Mouse (Mus musculus) gastrocnemius, adult 2 months (tissue): Measurements from ENCODE around the gene Mcf2l. TPM values are rescaled to one million over a fixed set of nuclear protein-coding genes. Genes with fewer than 3 reads are reported as not detected.
A peak's percentile ranks its signal among the peaks of the same experiment; 100 is the strongest.

Experiments
- DNase-seq: peaks from one replicate; pipeline ENCODE4 v3.0.0; 2022
- H3K27ac ChIP-seq: fragments of 200-600 bp; 2 replicates; pipeline ENCODE4 v1.8.1; 2022; ENCODE audit warnings: mild to moderate bottlenecking
- H3K4me3 ChIP-seq: fragments of 200-600 bp; 2 replicates; pipeline ENCODE4 v1.8.1; 2022; ENCODE audit warnings: mild to moderate bottlenecking, moderate library complexity
- CTCF ChIP-seq: fragments of 200-600 bp; IDR thresholded peaks from 2 replicates; pipeline ENCODE4 v1.8.1; 2022; ENCODE audit warnings: antibody characterized with exemption, mild to moderate bottlenecking, moderate library complexity
- intact Hi-C: fragments of 180-260 bp; cut with DNase I; formaldehyde crosslinking; loops from one replicate; pipeline ENCODE4 v1.15.1; 2025
- total RNA-seq, 2 experiments: library from RNA; stranded (reverse); gene quantifications; 2 replicates each; pipeline ENCODE4 v1.2.3; 2021

Mcf2l gene
- total RNA-seq, 2 experiments from 2014 or later, result 26.0 to 49.7 TPM

DNA sequence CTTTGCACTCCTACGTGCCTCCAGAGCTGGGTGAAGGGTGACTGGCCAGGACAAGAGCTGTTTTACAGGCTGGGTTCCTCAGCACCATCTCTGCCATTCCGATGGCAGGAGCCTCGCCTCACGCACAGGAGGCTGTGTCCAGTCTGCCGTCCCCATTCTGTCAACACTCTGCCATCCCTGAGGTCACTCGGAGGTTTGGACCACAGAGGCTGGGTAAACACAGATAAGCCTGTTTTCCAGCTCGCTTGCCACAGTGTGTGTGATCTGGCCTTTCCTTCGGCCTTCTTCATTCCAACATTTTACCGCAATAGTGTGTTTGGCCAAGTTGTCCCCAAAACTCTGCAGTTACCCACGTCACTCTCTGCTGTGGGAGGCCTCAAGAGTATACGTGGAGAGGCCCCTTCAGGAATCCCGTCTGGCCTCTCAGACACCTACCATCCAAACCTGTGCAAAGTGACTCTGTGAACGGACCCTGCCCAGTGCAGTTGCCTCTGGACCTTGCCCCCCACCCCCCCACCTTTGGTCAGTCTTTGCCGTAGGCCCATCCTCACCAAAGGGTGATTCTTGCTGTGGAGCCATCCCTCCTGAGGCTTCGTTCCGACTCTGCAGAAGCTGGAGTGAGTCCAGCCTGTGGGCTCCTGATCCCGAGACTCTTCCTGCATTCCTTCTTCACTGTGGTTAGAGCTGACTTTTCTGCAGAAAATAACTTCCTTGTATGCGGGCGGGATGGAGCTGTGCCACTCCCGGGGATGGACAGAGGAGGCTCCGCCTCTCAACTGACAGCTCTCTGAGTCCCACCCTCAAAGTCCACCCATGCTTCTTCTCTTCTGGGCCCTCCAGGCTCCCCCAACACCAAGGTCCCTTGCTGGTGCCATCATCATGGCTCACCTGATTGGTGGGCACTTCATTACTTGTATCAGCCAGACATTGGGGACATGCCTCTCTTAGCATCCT, 9.7 kb downstream of the Mcf2l start:
- TF ChIP-seq CTCF, result no peak
- no peak overlapping the region for H3K4me3 ChIP-seq
- intact Hi-C loops, result no loop called here

DNA sequence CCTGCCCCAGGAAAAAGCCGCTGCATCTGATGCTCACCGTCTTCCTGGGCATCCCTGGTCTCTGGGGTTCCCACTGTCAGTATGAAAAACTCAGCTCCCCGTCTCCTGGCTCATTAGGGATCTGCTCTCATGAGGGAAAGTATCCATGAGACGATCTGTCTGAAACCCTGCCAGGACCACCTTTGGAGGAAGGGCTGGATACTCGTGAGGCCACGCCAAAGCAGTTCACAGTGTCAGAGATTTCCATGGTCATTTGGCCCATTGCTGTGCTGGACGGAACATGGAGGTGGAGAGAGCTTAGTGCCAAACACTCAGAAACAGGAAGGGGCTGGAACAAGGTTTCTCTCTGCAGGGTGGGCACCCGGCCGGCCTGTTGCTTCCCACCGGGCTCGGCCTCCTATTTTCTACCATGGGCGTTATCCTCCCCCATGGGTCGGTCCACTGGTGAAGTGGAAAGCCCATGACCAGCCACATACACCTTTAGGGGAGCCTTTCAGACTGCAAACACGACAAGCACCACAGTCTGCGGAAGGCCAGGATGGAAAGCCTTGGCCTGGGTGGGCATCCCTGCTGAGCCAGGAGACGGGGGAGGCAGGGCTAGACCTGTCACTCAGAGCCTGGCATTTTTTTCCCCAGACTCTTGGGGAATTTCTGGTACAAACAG, 14.3 kb downstream of the Mcf2l start:
- Histone ChIP-seq H3K27ac (no peak overlapping the region), H3K4me3 (no peak overlapping the region)
- no peak for TF ChIP-seq CTCF
- DNase-seq, result no peak
- intact Hi-C loops, result no loop called here

More for the DNA sequence above, 9.7 kb downstream of the Mcf2l start:
- H3K27ac ChIP-seq, result no peak overlapping the region
- no peak for DNase-seq

DNA sequence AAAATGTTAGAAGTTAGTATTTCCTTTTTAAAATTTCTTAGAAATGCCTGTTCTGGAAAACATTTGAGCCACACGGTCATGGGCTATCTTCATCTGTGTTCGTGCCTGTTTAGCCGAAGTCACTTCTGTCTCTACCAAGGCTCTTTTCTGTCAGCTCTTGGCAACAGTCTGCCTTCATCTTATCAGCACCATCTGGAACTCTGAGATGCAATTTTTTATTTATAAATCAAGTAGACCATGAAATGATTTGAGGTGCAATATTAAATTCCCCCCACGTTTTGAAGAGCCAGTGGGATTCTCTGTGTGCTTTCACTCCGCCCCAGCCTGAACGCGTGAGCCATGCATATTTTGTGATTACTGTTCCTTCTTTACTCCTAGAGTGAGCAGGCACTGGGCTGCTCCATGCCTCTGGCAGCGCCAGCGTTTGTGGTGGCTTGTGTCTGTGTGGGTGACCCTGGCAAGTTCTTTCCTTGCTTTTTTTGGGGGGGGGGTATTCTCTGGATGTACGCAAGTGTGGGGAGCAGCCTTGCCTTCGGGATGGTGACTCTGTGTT, 15.5 kb downstream of the Mcf2l start:
- no peak for DNase-seq
- Histone ChIP-seq H3K4me3 (no peak overlapping the region), H3K27ac (no peak overlapping the region)
- intact Hi-C loops, result no loop called here
- TF ChIP-seq CTCF, result no peak

DNA sequence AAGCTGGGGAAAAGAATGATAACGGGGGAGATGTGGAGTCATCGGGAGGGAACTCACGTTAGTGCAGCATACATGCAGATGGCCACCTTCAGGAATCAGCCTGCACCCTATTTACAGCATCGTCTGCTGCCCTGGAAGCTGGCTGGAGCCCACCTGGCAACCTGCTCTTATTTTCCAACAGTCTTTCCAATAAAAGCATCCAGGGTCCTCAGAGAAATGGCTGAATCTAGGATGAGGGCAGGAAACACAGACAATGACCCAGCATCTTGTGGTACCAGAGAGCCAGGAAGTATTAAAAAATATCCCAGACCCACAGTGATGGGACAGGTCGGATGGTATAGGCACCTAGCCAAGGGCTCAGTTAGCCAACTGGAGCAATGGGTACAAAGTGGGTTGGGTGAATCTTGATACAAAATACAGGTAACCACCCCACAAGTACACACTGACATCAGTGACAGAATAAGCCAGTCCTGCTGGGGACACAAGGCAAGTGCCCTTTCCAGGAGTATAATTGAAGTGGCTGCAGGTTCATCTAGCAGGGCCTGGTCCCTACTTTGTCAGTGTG, 19.4 kb downstream of the Mcf2l start:
- Histone ChIP-seq H3K27ac (no peak overlapping the region), H3K4me3 (no peak overlapping the region)
- intact Hi-C loops, result loop anchor here (10.0 kb wide), 3 partner anchors 82 to 402 kb away; partner anchors contain the start of genes Cul4a and Pcid2
- TF ChIP-seq CTCF, result no peak
- no peak for DNase-seq

DNA sequence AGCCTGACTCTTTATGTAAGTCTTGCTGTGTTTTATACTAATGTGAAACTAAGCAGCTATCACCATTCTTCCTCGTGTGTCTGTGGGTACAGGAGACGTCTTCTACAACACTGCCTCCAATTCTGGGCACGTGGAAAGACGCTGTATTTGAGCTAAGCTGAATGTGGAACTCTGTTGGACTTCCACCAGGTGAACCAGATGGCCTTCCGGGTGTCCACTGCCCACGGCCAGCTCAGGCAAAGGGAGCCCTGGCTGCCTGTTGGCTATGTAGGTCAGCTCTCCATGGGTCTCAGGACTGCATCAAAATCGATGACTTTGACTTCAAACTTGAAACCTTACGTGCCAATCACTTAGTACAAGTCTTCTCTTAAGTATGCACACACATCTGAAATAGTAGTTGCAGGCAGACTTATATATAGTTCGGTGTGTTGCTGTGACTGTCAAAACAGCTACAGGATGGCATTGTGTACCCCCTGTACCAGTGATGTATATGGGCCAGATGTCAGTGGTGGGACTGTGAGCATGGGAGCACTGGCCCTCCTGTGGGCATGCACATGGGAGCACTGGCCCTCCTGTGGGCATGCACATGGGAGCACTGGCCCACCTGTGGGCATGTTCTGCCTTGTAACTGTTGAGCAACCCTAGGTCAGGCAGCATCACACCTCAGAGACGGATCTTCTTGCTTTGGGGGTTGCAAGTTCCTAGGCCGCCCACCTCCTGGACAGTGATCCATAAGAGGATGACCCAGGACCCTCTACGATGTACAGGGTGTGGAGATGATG, 20.4 kb downstream of the Mcf2l start:
- no peak for DNase-seq
- TF ChIP-seq CTCF, result no peak
- H3K27ac ChIP-seq, result no peak overlapping the region
- H3K4me3 ChIP-seq, result no peak overlapping the region
- intact Hi-C loops, result loop anchor here (10.0 kb wide), 3 partner anchors 81 to 401 kb away; partner anchors contain the start of genes Cul4a and Pcid2

DNA sequence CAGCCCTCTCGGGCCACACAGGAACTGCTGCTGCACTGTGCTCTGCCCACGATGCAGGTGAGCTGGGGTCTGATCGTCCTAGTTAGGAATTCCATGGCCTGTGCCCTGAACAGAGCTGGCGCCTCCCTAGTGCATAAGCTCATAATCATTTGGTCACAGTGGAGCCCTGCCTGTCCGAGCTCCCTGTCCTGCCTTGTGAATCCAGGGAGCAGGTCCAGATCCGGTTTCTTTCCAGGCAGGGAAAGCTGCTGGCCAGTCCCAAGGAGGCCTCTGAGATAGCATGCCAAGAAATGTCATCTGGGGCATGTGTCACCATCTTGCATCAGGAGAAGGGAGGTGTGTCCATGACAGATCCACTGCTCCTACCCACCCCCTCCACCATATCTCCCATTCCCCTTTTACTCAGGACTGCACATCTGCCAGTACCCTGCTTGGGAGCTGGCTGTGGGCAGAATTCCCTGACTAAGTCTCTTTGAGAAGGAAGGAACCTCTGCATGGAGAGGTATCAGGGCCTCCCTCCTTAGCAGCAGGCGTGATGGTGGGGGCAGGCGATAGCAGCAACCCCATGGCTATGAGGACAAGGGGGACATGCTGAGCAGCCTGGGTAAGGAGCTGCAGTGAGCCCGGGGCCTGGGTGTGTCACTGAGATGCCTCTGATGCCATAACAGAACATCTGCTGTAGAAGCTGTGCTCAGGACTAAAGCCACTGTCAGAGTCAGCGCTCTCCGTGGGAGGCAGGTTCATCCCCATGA, 21.4 kb downstream of the Mcf2l start:
- Histone ChIP-seq H3K4me3 (no peak overlapping the region), H3K27ac (no peak overlapping the region)
- intact Hi-C loops, result loop anchor here (10.0 kb wide), 3 partner anchors 80 to 400 kb away; partner anchors contain the start of genes Cul4a and Pcid2
- DNase-seq, result no peak
- no peak for TF ChIP-seq CTCF

DNA sequence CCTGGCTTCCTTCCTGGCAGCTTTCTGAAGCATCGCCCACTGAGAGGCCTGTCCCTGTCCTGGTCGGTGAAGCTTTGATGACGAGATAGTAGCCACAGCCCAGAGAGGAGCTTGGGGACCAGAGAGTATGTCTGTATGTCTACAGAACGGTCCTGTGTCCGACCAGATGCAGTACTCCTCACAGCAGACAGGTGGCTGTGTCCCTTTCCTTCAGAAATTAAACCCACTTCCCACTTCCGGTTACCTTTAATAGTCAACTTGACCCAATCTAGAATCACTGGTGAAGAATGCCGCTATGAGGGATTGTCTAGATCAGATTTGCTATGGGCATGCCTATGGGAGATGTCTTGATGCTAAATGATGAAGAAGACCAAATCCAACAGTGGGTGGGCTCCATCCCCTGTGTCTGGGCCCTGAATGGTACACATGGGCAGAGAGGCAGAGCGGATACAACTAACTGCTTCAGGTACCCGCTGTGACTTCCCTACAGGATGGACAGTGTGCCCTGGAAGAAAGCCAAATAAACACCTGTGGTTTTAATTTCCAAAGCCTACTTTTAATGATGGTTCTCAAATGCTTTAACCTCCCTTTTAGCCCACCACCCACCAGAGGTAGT, 22.0 kb downstream of the Mcf2l start:
- H3K27ac ChIP-seq, result no peak overlapping the region
- intact Hi-C loops, result loop anchor here (2.0 to 10.0 kb wide), 4 partner anchors 31 to 399 kb away; partner anchors contain the start of genes Cul4a and Pcid2
- DNase-seq, result no peak
- H3K4me3 ChIP-seq, result no peak overlapping the region
- peak; percentile 46 for TF ChIP-seq CTCF

DNA sequence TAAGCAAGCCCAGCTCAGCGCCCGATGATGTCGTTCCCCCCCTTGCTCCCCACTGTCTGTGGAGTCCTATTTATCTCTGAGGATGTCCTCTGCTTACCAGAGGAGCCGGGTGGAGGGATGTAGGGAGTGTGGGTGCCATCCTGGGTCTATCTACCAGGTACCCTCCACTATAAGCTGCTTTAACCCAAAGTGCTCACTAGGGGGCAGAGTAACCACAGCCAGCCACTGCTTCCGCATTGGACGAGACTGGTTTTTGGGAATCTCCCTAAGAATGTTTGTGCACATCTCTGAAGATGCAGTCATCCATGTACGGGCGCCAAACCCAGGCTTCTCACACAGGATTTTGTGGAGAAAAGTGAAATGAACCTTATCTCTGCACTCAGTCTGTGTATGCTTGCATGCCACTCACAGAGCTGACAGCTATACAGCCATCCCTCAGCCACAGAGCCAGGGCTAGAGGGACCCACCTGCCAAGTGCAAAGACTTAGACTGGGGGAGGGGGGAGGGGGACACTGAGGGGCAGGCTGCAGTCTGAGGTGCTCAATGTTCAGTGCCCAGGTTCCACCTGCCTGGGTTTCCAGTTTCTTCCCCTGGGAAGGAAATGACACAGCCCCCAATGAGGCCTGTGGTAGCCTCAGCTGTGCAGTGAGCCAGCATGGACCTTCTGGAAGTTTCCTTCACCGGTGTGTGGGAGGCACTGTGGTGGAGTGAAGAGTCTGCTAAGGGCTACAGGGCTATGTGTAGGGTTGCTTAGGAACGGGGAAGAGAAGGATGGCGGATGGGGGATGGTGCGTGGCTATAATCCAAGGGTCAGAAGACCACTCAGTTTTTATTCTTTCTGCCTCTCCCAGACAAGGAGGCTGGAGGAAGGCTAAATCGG, 23.1 kb downstream of the Mcf2l start:
- peak overlapping the region; percentile 53 for H3K4me3 ChIP-seq
- TF ChIP-seq CTCF, result peak; percentile 81
- DNase-seq, result peak; percentile 53
- intact Hi-C loops, result loop anchor here (2.0 to 10.0 kb wide), 4 partner anchors 30 to 398 kb away; partner anchors contain the start of genes Cul4a and Pcid2
- H3K27ac ChIP-seq, result peak overlapping the region; percentile 79

DNA sequence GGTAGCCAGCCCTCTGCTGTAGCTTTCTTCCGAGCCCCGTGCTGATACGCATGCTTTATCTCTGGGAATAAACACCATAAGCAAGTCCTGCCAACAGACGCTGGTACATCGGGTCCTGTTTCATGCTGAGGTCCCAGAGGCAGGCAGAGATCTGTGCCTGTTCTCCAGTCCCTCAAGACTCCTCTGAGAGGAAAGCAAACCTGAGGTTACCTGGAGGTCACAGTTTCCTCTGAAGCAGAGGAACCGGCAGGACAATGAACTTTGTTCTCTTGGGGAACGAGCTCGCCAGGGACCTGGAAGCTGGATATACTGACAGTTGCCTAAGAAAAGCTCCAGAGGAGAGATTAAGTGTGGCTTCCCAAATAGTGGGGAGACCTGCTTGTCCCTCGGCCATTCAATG, 24.2 kb downstream of the Mcf2l start:
- intact Hi-C loops, result loop anchor here (2.0 to 10.0 kb wide), 4 partner anchors 29 to 397 kb away; partner anchors contain the start of genes Cul4a and Pcid2
- peak overlapping the region; percentile 79 for H3K27ac ChIP-seq
- DNase-seq, result peak; percentile 31
- H3K4me3 ChIP-seq, result peak overlapping the region; percentile 53
- no peak for TF ChIP-seq CTCF
